16 mouse cellular contexts compared by ENCODE assay signal in the genomic region with DNA sequence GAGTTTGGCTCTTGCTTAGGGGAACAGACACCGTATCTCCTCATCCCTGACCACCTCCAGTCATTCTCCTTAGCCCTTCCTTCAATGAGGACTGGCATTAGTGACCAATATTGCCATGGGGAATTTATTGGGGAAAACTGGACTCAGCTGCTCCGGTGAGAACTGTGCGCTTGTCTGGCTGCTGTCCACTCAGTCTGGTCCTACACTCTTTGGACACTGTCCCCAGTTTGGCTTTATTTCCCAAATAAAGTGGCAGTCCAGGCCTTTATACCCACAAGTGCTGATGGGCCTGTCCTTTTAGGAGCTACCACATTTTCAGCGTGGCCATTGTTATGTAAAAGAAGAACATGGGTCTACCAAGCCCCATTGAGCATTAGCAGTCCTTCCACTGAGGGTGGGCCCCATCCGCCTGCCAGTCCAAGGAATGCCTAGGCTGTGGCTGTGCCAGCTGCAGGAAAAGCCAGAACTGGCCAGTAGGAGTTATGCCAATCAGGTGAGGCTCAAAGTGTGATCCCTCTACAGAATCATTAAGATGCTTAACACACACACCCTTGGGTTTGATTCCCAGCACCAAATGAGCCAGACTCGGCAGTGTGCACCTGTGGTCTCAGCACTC. TPM values are rescaled to one million over a fixed set of nuclear protein-coding genes. Genes with fewer than 3 reads are reported as not detected.
DNase-seq lines count a peak whose midpoint lies in the region; ATAC-seq and TF ChIP-seq lines count a peak whose summit lies in the region.
"Had no signal": no experiment of that assay in that cellular context is flagged by ENCODE, and none has a peak within 500 bp of the region (broad histone marks: within the 10 kb centered on the region; RNA-seq: fewer than 3 reads in every experiment).

No protein-coding gene starts in this region.

- ATAC-seq in forebrain, embryonic 14.5 days = peak; percentile 70
- ATAC-seq in forebrain, postnatal 0 days = no peak
- ATAC-seq in hindbrain, postnatal 0 days = no peak
- ATAC-seq in forebrain, embryonic 16.5 days = peak; percentile 74

- H3K36me3 ChIP-seq in forebrain, embryonic 14.5 days (ENCODE audit: control insufficient read depth, insufficient read depth, low read length) = no peaks in the 10 kb centered on the region
- H3K36me3 ChIP-seq in forebrain, postnatal 0 days (ENCODE audit: insufficient read depth) = no peaks in the 10 kb centered on the region
- no peaks in the 10 kb centered on the region for H3K36me3 ChIP-seq in hindbrain, postnatal 0 days (ENCODE audit: insufficient read depth, low read length)
- no peaks in the 10 kb centered on the region for H3K36me3 ChIP-seq in hindbrain, embryonic 10.5 days
- H3K36me3 ChIP-seq in forebrain, embryonic 16.5 days (ENCODE audit: control insufficient read depth, insufficient read depth) = no peaks in the 10 kb centered on the region
- H3K36me3 ChIP-seq: embryonic facial prominence, embryonic 12.5 days; heart, embryonic 15.5 days; intestine, embryonic 15.5 days had no signal

- H3K27ac ChIP-seq in forebrain, embryonic 14.5 days (ENCODE audit: low read depth, low read length) = no peak overlapping the region
- H3K27ac ChIP-seq in forebrain, postnatal 0 days (ENCODE audit: low read depth, low read length) = no peak overlapping the region
- no peak overlapping the region for H3K27ac ChIP-seq in hindbrain, postnatal 0 days
- H3K27ac ChIP-seq in hindbrain, embryonic 10.5 days = no peak overlapping the region; the same call in 1 of the 2 replicates
- no peak overlapping the region for H3K27ac ChIP-seq in forebrain, embryonic 16.5 days (ENCODE audit: low read length)
- H3K27ac ChIP-seq: embryonic facial prominence, embryonic 12.5 days; heart, embryonic 15.5 days; intestine, embryonic 15.5 days had no signal

- H3K9ac ChIP-seq in forebrain, embryonic 14.5 days (ENCODE audit: low read length) = no peak overlapping the region
- no peak overlapping the region for H3K9ac ChIP-seq in forebrain, postnatal 0 days
- no peak overlapping the region for H3K9ac ChIP-seq in hindbrain, postnatal 0 days (replicated peaks; ENCODE audit: low read length)
- no peak overlapping the region for H3K9ac ChIP-seq in forebrain, embryonic 16.5 days (replicated peaks; ENCODE audit: low read depth, low read length)
- H3K9ac ChIP-seq: embryonic facial prominence, embryonic 12.5 days; heart, embryonic 15.5 days; intestine, embryonic 15.5 days had no signal

- no peak for TF ChIP-seq CTCF in forebrain, postnatal 0 days (IDR thresholded peaks at IDR 0.05; ENCODE audit: low read depth)
- no peak for TF ChIP-seq CTCF in hindbrain, postnatal 0 days (IDR thresholded peaks at IDR 0.05; ENCODE audit: low read depth)

- H3K4me1 ChIP-seq in forebrain, embryonic 14.5 days (ENCODE audit: control insufficient read depth, insufficient read depth, low read length) = peaks cover 5% of the 10 kb centered on the region; the same call in 1 of the 2 replicates
- H3K4me1 ChIP-seq in forebrain, postnatal 0 days (ENCODE audit: insufficient read depth) = 0 out of 2 replicates have a peak, but pooled peaks cover 8% of the 10 kb centered on the region
- H3K4me1 ChIP-seq in hindbrain, postnatal 0 days (ENCODE audit: insufficient read depth, low read length) = no peaks in the 10 kb centered on the region
- peaks cover 25% of the 10 kb centered on the region for H3K4me1 ChIP-seq in hindbrain, embryonic 10.5 days (replicated peaks)
- H3K4me1 ChIP-seq in forebrain, embryonic 16.5 days (replicated peaks; ENCODE audit: control insufficient read depth, insufficient read depth, low read length) = peaks cover 15% of the 10 kb centered on the region
- H3K4me1 ChIP-seq: embryonic facial prominence, embryonic 12.5 days; heart, embryonic 15.5 days; intestine, embryonic 15.5 days had no signal

- H3K4me2 ChIP-seq in forebrain, embryonic 14.5 days (ENCODE audit: low read length) = no peak overlapping the region
- H3K4me2 ChIP-seq in forebrain, postnatal 0 days (ENCODE audit: low read depth) = no peak overlapping the region
- no peak overlapping the region for H3K4me2 ChIP-seq in hindbrain, postnatal 0 days (ENCODE audit: low read depth, low read length)
- no peak overlapping the region for H3K4me2 ChIP-seq in forebrain, embryonic 16.5 days (ENCODE audit: low read length)
- H3K4me2 ChIP-seq: embryonic facial prominence, embryonic 12.5 days; heart, embryonic 11.5 days; heart, embryonic 15.5 days; intestine, embryonic 15.5 days had no signal

- DNase-seq in forebrain, embryonic 14.5 days (ENCODE audit: low spot score) = peak; percentile 57
- no peak for DNase-seq in forebrain, postnatal 0 days
- DNase-seq in hindbrain, postnatal 0 days (ENCODE audit: low spot score) = peak; percentile 10
- no peak for DNase-seq in hindbrain, embryonic 10.5 days (ENCODE audit: low spot score)
- peak; percentile 62 for DNase-seq in adipocyte (ENCODE audit: low spot score)
- no peak for DNase-seq in heart, adult 8-10 months (ENCODE audit: low spot score)
- DNase-seq: adrenal gland, adult 8-10 months; cerebellum, adult 11-12 months; cerebellum, adult 9-10 months; heart, adult 18-20 months; kidney, adult 18-20 months had no signal

- no peaks in the 10 kb centered on the region for H3K9me3 ChIP-seq in forebrain, embryonic 14.5 days (replicated peaks; ENCODE audit: control insufficient read depth, low read length)
- no peaks in the 10 kb centered on the region for H3K9me3 ChIP-seq in forebrain, postnatal 0 days (ENCODE audit: low read length)
- no peaks in the 10 kb centered on the region for H3K9me3 ChIP-seq in hindbrain, postnatal 0 days (ENCODE audit: low read length)
- no peaks in the 10 kb centered on the region for H3K9me3 ChIP-seq in hindbrain, embryonic 10.5 days
- no peaks in the 10 kb centered on the region for H3K9me3 ChIP-seq in forebrain, embryonic 16.5 days (ENCODE audit: control insufficient read depth, low read length)
- H3K9me3 ChIP-seq: embryonic facial prominence, embryonic 12.5 days; heart, embryonic 15.5 days; intestine, embryonic 15.5 days had no signal

- H3K4me3 ChIP-seq in forebrain, embryonic 14.5 days (ENCODE audit: low read depth, low read length) = no peak overlapping the region
- H3K4me3 ChIP-seq in forebrain, postnatal 0 days (ENCODE audit: low read depth, low read length) = no peak overlapping the region
- no peak overlapping the region for H3K4me3 ChIP-seq in hindbrain, postnatal 0 days (ENCODE audit: low read length)
- no peak overlapping the region for H3K4me3 ChIP-seq in hindbrain, embryonic 10.5 days
- no peak overlapping the region for H3K4me3 ChIP-seq in forebrain, embryonic 16.5 days (replicated peaks; ENCODE audit: low read length)
- H3K4me3 ChIP-seq: embryonic facial prominence, embryonic 12.5 days; heart, embryonic 15.5 days; intestine, embryonic 15.5 days had no signal

- WGBS in forebrain, embryonic 14.5 days = 37% methylated on average over 6 of the region's 6 CpGs
- 26% methylated on average over 6 of the region's 6 CpGs for WGBS in forebrain, postnatal 0 days
- WGBS in hindbrain, postnatal 0 days = 45% methylated on average over 6 of the region's 6 CpGs
- 66% methylated on average over 6 of the region's 6 CpGs for WGBS in hindbrain, embryonic 10.5 days
- 33% methylated on average over 6 of the region's 6 CpGs for WGBS in forebrain, embryonic 16.5 days

- no peaks in the 10 kb centered on the region for H3K27me3 ChIP-seq in forebrain, embryonic 14.5 days (replicated peaks; ENCODE audit: control insufficient read depth, insufficient read depth, low read length)
- no peaks in the 10 kb centered on the region for H3K27me3 ChIP-seq in forebrain, postnatal 0 days (ENCODE audit: insufficient read depth, low read length)
- H3K27me3 ChIP-seq in hindbrain, postnatal 0 days (ENCODE audit: insufficient read depth, low read length) = no peaks in the 10 kb centered on the region
- peaks cover 4% of the 10 kb centered on the region; the same call in 1 of the 2 replicates for H3K27me3 ChIP-seq in hindbrain, embryonic 10.5 days (ENCODE audit: insufficient read depth, poor library complexity, severe bottlenecking)
- no peaks in the 10 kb centered on the region for H3K27me3 ChIP-seq in forebrain, embryonic 16.5 days (replicated peaks; ENCODE audit: control insufficient read depth, insufficient read depth, low read length)
- H3K27me3 ChIP-seq: embryonic facial prominence, embryonic 12.5 days; heart, embryonic 15.5 days; intestine, embryonic 15.5 days had no signal

RNA-seq across cellular contexts. Expression of gene Smarcd3, which starts 11.4 kb away (rescaled TPM):
- 170 and 177 TPM in 2 replicates for polyA plus RNA-seq in forebrain, embryonic 14.5 days (2014; fragmentation: Nextera tagmentation; extraction: Ambion mirVana)
- 265 and 272 TPM in 2 replicates for total RNA-seq in forebrain, postnatal 0 days (2014; rRNA removed)
- 162 and 168 TPM in 2 replicates for polyA plus RNA-seq in forebrain, postnatal 0 days (2015; fragmentation: Nextera tagmentation; extraction: Ambion mirVana)
- 246 and 262 TPM in 2 replicates for total RNA-seq in hindbrain, postnatal 0 days (2014; rRNA removed)
- polyA plus RNA-seq in hindbrain, postnatal 0 days (2015; fragmentation: Nextera tagmentation; extraction: Ambion mirVana) = 114 and 128 TPM in 2 replicates
- polyA plus RNA-seq in hindbrain, embryonic 10.5 days (2016; fragmentation: Nextera tagmentation; extraction: Ambion mirVana) = 22.8 and 35.7 TPM in 2 replicates
- 156 and 181 TPM in 2 replicates for polyA plus RNA-seq in forebrain, embryonic 16.5 days (2015; fragmentation: Nextera tagmentation; extraction: Ambion mirVana)
- total RNA-seq in heart, adult 8-10 months (2022) = 10 to 100 TPM; 56.8 to 62.6 (median 60.6) TPM

RNA-seq across cellular contexts. Expression of gene Chpf2, which starts 49.1 kb away (rescaled TPM):
- polyA plus RNA-seq in forebrain, embryonic 14.5 days (2014; fragmentation: Nextera tagmentation; extraction: Ambion mirVana) = 10.6 and 13.8 TPM in 2 replicates
- total RNA-seq in forebrain, postnatal 0 days (2014; rRNA removed) = 25.0 and 33.5 TPM in 2 replicates
- polyA plus RNA-seq in forebrain, postnatal 0 days (2015; fragmentation: Nextera tagmentation; extraction: Ambion mirVana) = 18.7 and 21.3 TPM in 2 replicates
- total RNA-seq in hindbrain, postnatal 0 days (2014; rRNA removed) = 38.3 and 46.2 TPM in 2 replicates
- polyA plus RNA-seq in hindbrain, postnatal 0 days (2015; fragmentation: Nextera tagmentation; extraction: Ambion mirVana) = 25.0 and 26.9 TPM in 2 replicates
- 16.5 and 19.3 TPM in 2 replicates for polyA plus RNA-seq in hindbrain, embryonic 10.5 days (2016; fragmentation: Nextera tagmentation; extraction: Ambion mirVana)
- polyA plus RNA-seq in forebrain, embryonic 16.5 days (2015; fragmentation: Nextera tagmentation; extraction: Ambion mirVana) = 20.5 and 20.8 TPM in 2 replicates
- 1 to 10 TPM; 7.4 to 9.5 (median 7.7) TPM for total RNA-seq in heart, adult 8-10 months (2022)

RNA-seq across cellular contexts. Expression of gene Nub1, which starts 49.7 kb away (rescaled TPM):
- polyA plus RNA-seq in forebrain, embryonic 14.5 days (2014; fragmentation: Nextera tagmentation; extraction: Ambion mirVana) = 59.8 and 65.3 TPM in 2 replicates
- total RNA-seq in forebrain, postnatal 0 days (2014; rRNA removed) = 88.6 TPM in 2 replicates
- 59.4 and 61.0 TPM in 2 replicates for polyA plus RNA-seq in forebrain, postnatal 0 days (2015; fragmentation: Nextera tagmentation; extraction: Ambion mirVana)
- 33.8 and 37.1 TPM in 2 replicates for total RNA-seq in hindbrain, postnatal 0 days (2014; rRNA removed)
- 40.5 and 42.5 TPM in 2 replicates for polyA plus RNA-seq in hindbrain, postnatal 0 days (2015; fragmentation: Nextera tagmentation; extraction: Ambion mirVana)
- polyA plus RNA-seq in hindbrain, embryonic 10.5 days (2016; fragmentation: Nextera tagmentation; extraction: Ambion mirVana) = 27.3 and 28.8 TPM in 2 replicates
- 70.0 and 71.2 TPM in 2 replicates for polyA plus RNA-seq in forebrain, embryonic 16.5 days (2015; fragmentation: Nextera tagmentation; extraction: Ambion mirVana)
- 10 to 100 TPM; 33.1 to 45.6 (median 36.7) TPM for total RNA-seq in heart, adult 8-10 months (2022)

RNA-seq across cellular contexts. Expression of gene Abcf2, which starts 58.4 kb away (rescaled TPM):
- polyA plus RNA-seq in forebrain, embryonic 14.5 days (2014; fragmentation: Nextera tagmentation; extraction: Ambion mirVana) = 111 and 112 TPM in 2 replicates
- 59.8 and 66.2 TPM in 2 replicates for total RNA-seq in forebrain, postnatal 0 days (2014; rRNA removed)
- polyA plus RNA-seq in forebrain, postnatal 0 days (2015; fragmentation: Nextera tagmentation; extraction: Ambion mirVana) = 73.7 and 80.8 TPM in 2 replicates
- total RNA-seq in hindbrain, postnatal 0 days (2014; rRNA removed) = 60.6 and 65.6 TPM in 2 replicates
- 65.4 and 66.5 TPM in 2 replicates for polyA plus RNA-seq in hindbrain, postnatal 0 days (2015; fragmentation: Nextera tagmentation; extraction: Ambion mirVana)
- 125 and 159 TPM in 2 replicates for polyA plus RNA-seq in hindbrain, embryonic 10.5 days (2016; fragmentation: Nextera tagmentation; extraction: Ambion mirVana)
- polyA plus RNA-seq in forebrain, embryonic 16.5 days (2015; fragmentation: Nextera tagmentation; extraction: Ambion mirVana) = 107 and 109 TPM in 2 replicates
- total RNA-seq in heart, adult 8-10 months (2022) = 10 to 100 TPM; 53.6 to 60.6 (median 56.2) TPM

Comparison
In these comparisons a context has a peak if more than half of its experiments do, and no peak if none do; other contexts are left out.
1. ATAC-seq: peak in forebrain, embryonic 14.5 days (single experiment) and forebrain, embryonic 16.5 days (single experiment); none in forebrain, postnatal 0 days (single experiment) and hindbrain, postnatal 0 days (single experiment).
2. DNase-seq: peak in forebrain, embryonic 14.5 days (single experiment), hindbrain, postnatal 0 days (single experiment) and adipocyte (single experiment); none in forebrain, postnatal 0 days (single experiment), hindbrain, embryonic 10.5 days (single experiment) and heart, adult 8-10 months (single experiment).